Mouse (Mus musculus): ENCODE measurements around the gene Asb18.

- TF ChIP-seq CTCF (IDR thresholded peaks at IDR 0.05; ENCODE audit: low read depth, low read length), result no peak
- TF ChIP-seq EP300 (IDR thresholded peaks at IDR 0.05; ENCODE audit: insufficient read depth, low read depth, low read length), result no peak
Measured at GRCm38 (mm10) chr1:89959393-89959792, 55.1 kb downstream of the Asb18 start.
